Mouse (Mus musculus) cerebral cortex, adult 2 months (tissue): ENCODE measurements around the gene Zmynd11.

Experiments
- WGBS: fragments of 180-500 bp; shearing (Covaris S2); methylation state at CpG from one replicate; pipeline ENCODE4 v1.1.7; 2018; 5-methylcytosine and 5-hydroxymethylcytosine counted together

Gene Zmynd11

DNA sequence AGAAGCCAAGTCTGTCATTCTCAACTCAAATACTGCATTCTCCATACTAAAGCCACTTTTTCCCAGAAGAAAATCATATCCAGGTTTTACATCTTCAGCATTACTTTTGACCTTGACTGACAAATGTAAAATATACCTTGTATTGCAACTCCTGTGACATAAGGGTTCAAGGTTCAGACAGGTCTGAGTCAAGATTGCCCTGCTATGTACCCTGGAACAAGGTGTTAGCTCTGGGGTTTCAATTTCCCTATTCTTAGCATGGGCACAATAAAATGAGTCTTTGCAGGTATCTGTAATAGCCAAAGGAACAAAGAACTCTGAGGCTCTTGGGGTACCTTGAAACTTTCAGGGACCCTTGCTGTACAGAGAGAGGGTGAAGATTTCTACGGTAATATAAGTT lies 115.2 kb downstream of the Zmynd11 start:
- 87% methylated on average over 1 of the region's 1 CpGs for WGBS

DNA sequence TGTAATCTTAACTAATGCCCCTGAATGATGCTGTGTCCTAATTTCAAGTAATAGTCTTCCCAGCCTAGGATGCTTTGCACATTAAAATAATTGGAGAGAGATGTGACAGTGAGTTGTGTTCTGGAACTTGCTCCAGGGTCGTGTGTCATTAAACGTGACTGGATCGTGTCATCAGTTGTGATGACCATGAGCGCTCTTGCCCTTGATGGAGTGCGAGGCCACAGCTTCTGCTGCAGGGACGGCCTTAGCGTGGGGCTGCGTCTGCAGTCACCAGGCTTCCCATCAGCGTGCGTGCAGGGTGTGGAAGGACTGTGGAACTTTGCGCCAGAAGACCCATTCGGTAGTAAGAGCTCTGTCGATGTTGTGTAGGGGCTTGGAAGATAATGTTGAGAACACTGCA lies 116.4 kb downstream of the Zmynd11 start:
- 97% methylated on average over 13 of the region's 13 CpGs for WGBS

DNA sequence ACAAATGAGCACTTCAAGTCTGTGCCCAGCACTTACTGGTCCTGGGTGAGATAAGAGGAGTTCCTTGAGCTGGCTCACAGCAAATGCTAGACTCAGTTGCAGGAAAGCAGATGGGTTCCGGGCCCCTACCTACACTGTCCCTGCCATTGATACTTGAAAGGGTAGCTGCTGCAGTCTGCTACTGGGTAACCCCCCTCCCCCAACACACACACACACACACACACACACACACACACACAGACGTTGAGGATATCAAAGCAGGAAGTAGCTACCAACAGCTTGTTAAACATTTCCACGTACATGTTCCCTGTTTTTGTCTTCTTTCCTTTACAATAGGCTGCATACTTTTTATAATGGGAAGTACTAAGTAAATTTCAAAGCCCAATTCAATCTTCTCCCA lies 127.2 kb downstream of the Zmynd11 start:
- 60% methylated on average over 3 of the region's 3 CpGs for WGBS

DNA sequence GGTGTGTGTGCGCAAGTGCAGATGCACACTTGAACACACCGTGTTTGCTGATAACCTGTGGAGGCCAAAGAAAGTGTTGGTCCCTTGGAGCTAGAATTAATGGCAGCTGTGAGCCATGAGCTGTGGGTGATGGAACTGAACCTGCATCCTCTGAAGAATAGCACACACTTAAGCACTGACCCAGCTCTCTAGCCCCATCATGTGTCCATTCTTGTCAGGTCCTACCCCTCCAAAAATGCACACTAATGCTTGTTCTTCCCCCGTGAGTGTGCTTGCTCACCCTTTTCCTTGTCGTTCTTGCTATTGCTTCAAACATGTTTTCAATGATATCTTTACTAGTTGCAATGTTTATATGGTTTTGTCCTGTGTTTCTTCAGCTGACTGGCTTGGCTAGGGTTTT lies 128.6 kb downstream of the Zmynd11 start:
- 59% methylated on average over 4 of the region's 4 CpGs for WGBS

DNA sequence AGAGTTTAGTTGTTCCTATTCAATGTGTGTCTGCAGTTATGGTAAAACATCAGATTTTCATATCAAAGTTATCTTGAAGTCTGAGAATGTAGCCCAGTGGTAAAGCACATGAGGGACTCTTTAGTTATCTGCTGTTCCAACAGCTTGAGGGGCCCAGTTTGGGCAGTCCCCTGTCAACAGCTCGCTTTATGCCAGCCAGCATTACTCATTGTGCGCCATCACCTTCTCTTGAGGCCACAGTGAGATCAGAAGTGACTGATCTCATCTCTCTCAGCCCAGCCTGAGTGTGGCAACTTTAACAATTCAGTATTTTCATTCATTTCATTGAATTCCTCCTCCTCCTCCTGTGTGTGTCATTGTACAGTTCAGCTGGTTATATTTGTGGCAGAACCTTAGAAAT lies 129.2 kb downstream of the Zmynd11 start:
- WGBS, result 94% methylated on average over 2 of the region's 2 CpGs
